Mouse (Mus musculus): Measurements from ENCODE around the gene Tbc1d15. TPM values are rescaled to one million over a fixed set of nuclear protein-coding genes. Genes with fewer than 3 reads are reported as not detected.

The Tbc1d15 gene
- 10 to 100 TPM; 59.1 to 62.0 TPM for total RNA-seq (2021)

- peak; percentile 96 to 97 for DNase-seq
These were observed at the start of gene Tbc1d15 for GRCm38 (mm10) chr10:115251088-115251934. Gene Tbc1d15 (minus strand): TSS chr10:115251467.

- DNase-seq, result no peak
These were observed 47.4 kb upstream of the Tbc1d15 start for GRCm38 (mm10) chr10:115298683-115299082.

DNA sequence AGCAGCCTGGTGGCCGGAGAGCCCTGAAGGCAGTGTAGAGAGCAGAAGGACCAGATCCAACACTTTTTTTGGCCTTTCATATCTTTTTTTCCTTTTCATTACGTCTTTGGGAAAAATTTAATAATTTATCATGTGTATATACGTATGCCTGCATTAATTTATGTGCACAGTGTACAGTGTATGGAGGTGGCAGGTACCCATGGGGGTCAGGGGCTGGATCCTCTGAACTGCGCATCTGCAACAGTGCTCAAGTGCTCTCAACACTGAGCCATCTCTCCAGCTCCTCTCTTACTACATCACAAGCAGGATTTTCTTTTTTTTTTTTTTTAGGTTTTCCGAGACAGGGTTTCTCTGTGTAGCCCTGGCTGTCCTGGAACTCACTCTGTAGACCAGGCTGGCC, 46.3 kb upstream of the Tbc1d15 start:
- no peak for DNase-seq

GRCm38 (mm10) chr10:115296401-115296935, 45.2 kb upstream of the Tbc1d15 start:
- no peak for DNase-seq

DNA sequence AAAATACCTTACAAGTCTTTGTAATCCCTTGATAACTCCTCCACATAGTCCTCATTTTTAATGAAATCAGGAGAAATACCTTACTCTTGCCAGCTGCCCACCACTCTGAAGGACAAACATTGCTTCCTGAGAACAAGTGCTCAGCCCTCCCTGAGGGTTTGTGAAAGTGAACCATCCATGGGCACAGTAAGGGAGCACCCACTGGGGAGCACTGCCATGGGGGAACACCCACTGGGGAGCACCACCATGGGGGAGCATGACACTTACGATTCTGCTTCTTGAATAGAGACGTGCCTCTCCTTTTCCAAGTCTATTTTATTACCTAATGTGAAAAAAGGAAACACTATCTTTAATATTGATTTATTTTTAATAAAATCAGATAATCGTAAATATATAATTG, 43.9 kb upstream of the Tbc1d15 start:
- no peak for DNase-seq

GRCm38 (mm10) chr10:115294715-115295114, 43.4 kb upstream of the Tbc1d15 start:
- no peak for DNase-seq

- no peak for DNase-seq
These were observed 42.7 kb upstream of the Tbc1d15 start for GRCm38 (mm10) chr10:115293946-115294345.

GRCm38 (mm10) chr10:115290671-115291070, 39.4 kb upstream of the Tbc1d15 start:
- DNase-seq, result no peak

DNA sequence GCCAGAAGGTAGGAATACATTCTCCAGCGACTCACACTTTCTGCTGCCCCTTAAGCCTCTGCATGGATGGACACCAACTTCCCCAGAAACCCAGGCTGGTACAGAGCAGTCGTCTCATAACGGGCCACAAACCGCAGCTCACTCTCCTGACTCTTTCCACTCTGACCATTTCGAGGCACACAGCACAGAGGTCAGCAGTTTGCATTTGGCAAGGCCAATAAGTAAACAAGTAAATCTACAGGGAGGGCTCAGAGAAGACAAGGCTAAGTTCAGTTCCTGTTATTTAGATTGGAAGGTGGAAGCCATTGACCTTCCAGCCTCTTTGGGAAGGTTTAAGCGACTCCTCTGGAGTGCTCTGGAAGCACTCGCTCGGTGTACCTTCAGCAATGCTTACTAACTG, 37.6 kb upstream of the Tbc1d15 start:
- DNase-seq, result no peak

GRCm38 (mm10) chr10:115284170-115284569, 32.9 kb upstream of the Tbc1d15 start:
- DNase-seq, result no peak

DNA sequence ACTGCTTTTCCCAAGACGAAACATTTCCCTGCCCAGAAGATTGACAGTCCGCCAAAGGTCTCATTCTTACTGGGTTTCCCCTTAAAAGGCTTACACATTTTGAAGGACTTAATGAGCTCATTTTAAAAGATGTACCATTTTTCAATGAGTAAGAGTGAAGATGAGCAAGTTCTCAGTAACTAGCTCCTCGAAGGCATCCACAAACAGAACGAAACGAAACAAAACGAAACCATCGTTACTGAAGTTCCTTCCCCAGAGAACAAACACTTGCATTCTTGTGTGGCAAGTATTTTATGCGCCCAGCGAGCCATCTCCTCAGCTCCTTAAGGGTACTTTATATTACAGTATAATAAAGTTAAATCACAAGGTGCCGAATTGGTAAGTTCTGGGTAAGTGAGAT, 30.1 kb upstream of the Tbc1d15 start:
- no peak for DNase-seq

- DNase-seq, result no peak
These were observed 20.4 kb upstream of the Tbc1d15 start for GRCm38 (mm10) chr10:115271649-115272048.

DNA sequence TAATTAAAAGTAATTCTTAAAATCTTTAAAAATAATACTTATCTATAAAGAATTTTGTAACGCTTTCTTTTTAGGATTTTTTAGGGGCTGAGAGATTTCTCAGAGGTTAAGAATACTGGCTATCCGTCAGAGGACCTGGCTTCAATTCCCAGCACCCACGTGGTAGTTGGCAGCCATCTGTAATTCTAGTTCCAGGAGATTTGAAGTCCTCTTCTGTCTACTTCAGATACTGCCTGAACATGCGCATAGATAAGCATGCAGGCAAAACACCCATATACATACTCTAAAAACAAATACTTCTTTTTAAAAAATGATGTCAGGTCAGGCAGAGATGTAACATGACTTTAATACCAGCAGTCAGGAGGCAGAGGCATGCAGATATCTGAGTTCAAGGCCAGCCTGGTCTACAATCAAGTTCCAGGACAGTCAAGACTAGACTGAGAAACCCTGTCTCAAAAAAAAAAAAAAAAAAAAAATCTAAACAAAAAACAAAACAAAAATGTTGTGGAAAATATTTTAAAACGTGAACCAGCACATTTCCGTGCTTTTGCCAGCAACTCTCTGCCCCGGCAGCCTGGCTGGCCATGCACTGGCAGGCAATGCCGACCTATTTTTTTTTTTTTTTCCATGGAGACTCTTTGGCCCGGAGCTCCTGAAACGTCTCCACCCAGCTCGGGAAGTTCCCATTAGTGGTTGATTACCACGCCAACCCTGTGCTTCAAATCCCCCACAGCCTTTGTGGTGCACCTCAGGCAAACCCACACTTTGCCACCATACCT, 19.5 kb upstream of the Tbc1d15 start:
- DNase-seq, result no peak

- DNase-seq, result no peak
These were observed 11.8 kb upstream of the Tbc1d15 start for GRCm38 (mm10) chr10:115262926-115263562.

DNA sequence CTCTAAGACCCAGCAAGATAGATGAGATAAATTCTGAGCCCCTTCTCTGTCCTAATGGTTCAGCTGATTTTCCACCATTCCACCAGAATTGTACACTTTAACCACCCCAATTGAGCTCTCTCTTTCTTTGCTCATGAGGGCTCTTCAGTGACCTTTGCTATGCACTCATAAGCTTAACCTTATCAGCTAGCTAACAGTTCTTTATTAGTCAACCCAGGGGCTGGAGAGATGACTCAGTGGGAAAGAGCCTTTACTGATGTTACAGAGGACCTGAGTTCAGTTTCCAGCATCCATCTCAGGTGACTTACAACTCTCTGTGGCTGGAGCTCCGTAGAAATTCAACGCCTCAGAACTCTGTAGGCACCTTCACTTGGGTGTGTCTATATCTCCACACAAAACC, 11.0 kb upstream of the Tbc1d15 start:
- no peak for DNase-seq

DNA sequence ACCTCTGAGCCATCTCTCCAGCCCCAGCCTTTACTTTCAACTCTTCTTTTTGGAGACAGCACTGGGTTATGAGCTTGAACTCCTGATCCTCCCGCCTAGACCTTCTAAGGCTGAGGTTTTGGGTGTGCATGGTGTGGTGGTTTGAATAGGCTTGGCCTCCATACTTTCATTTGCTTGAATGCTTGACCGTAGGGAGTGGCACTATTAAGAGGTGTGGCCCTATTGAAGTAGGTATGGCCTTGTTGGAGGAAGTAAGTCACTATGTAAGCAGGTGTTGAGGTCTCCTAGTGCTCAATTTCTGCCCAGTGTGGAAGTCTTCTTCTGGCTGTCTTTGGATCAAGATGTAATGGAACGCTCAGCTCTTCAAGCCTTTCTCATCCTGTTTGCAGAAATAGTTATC, 10.2 kb upstream of the Tbc1d15 start:
- no peak for DNase-seq

DNA sequence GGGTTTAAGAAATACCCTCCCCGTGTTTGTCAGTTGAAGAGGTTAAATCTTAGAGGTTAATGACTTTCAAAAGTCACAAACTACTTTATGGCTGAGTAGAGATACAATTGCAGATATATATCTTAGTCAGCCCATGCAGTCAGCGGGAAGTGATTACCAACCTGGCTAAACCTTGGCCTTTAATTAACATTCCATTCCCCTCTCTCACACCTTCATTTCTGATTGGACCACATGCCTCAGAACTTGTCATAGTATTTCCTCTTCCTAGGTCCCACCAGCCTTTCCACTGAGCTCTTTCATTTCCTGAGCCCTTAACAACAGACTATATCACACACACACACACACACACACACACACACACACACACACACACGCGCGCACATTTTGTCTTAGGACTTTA, 4.9 kb upstream of the Tbc1d15 start:
- DNase-seq, result no peak

DNA sequence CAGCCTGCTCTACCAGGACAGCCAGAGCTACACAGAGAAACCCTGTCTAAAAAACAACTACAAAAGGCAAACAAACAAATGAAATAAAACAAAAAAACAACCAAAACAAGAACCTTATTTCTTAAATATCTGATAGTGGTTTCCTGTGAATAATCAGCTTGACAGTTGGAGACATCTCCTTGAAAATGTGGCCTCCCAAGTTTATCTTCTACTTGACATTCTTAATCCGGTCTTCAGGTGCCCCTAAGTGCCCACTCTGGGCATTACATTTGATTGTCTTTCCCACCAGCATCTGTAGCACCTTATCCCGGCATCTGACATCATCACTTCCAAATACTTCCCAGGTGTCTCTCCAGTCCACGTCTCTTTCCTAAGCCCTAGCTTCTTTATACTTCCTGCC, 2.3 kb upstream of the Tbc1d15 start:
- no peak for DNase-seq

GRCm38 (mm10) chr10:115252321-115252757, 1.1 kb upstream of the Tbc1d15 start:
- DNase-seq, result no peak

DNA sequence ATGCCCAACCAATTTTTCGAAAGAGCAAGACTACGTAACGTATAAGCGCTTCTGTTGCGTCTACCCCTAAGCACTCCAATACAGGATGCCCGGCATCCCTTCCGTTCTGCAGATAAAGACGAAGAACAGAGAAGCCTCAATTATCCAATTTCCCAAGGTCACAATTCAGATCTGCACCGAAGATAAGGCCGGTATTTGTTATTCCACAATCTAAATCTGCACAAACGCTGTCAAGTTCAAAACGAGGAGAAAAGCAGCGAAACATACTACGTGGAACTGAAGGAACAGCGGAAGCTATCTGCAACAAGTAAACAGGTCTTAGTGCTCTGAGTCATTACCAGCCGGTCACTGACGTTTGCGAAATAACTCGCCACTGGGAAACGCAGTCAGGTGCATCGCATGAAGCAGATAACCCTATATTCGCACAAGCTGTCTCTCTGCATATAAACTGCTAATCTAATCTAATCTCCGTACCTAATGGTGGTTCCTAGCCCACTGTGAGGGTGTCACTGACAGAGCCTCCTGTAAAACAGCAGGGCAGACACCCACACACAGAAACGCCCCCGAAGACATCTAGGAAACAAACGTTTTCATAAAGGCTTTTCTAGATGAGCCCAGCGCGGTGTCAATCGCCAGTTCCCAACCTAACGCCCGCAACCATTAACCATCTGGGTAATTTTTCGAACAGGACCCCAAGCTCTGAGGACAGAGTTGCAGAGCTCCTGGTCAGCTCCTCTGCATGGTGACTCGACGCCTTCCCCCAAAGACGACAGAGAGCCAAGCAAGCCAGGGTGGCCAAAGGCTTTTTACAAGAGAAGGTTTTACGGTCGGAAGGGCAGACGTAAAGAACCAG, 806 bp downstream of the Tbc1d15 start:
- DNase-seq, result no peak

GRCm38 (mm10) chr10:115248041-115248440, 3.2 kb downstream of the Tbc1d15 start:
- no peak for DNase-seq

- no peak for DNase-seq
These were observed 5.8 kb downstream of the Tbc1d15 start for GRCm38 (mm10) chr10:115245488-115245887.
